Mouse (Mus musculus): ENCODE measurements around the gene Sigmar1. TPM values are rescaled to one million over a fixed set of nuclear protein-coding genes. Genes with fewer than 3 reads are reported as not detected.

Gene Sigmar1
- total and polyA plus RNA-seq, 2 experiments: 69.3 to 423 TPM

DNA sequence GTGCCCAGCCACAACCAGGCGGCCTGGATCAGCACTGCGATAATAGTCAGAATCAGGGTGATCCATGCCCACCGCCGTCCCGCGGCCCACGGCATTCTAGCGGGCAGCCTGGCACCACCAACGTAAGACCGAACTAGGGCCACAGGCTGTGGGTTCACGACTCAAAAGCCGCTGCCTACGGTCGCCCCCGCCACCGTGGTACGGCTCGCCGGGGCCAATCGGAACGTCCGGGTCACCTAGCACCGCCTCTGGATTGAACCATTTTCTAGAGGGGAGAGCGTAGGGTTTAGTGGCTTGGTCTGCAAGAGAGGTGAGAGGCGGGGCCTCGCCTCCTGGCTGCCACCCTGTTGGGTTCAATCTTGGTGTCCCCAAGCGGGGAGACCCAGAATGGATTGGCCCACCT, 14.8 kb downstream of the Sigmar1 start:
- no peaks in the 10 kb centered on the region for H3K27me3 ChIP-seq (ENCODE audit: control insufficient read depth, insufficient read depth, low read length)
- H3K9ac ChIP-seq (ENCODE audit: low read depth, low read length): peak overlapping the region; percentile 89
- H3K27ac ChIP-seq (replicated peaks; ENCODE audit: insufficient read depth, low read depth, low read length): peak overlapping the region; percentile 92
- TF ChIP-seq POLR2A (IDR thresholded peaks at IDR 0.05; ENCODE audit: extremely low read depth, insufficient read depth, low read length): peak; percentile 97
- TF ChIP-seq CTCF (IDR thresholded peaks at IDR 0.05; ENCODE audit: low read depth, low read length): no peak
- H3K4me1 ChIP-seq (ENCODE audit: control insufficient read depth, insufficient read depth, low read length): peaks cover 23% of the 10 kb centered on the region
- peaks cover 6% of the 10 kb centered on the region; the same call in 1 of the 2 replicates for H3K79me2 ChIP-seq (ENCODE audit: control insufficient read depth, insufficient read depth, low read length)
- under 1% methylated on average over 27 of the region's 27 CpGs for WGBS
- peak overlapping the region; percentile 84 for H3K4me3 ChIP-seq (ENCODE audit: insufficient read depth, low read depth, low read length)
- DNase-seq (ENCODE audit: extremely low read depth, low read depth, low spot score): peak; percentile 96
- H3K36me3 ChIP-seq (ENCODE audit: control insufficient read depth, insufficient read depth, low read length): peaks cover 7% of the 10 kb centered on the region

GRCm38 (mm10) chr4:41740380-41741157, 15.4 kb downstream of the Sigmar1 start:
- peak overlapping the region; percentile 89 for H3K9ac ChIP-seq (ENCODE audit: low read depth, low read length)
- H3K4me1 ChIP-seq (ENCODE audit: control insufficient read depth, insufficient read depth, low read length): peaks cover 23% of the 10 kb centered on the region
- TF ChIP-seq POLR2A (IDR thresholded peaks at IDR 0.05; ENCODE audit: extremely low read depth, insufficient read depth, low read length) (no peak), CTCF (IDR thresholded peaks at IDR 0.05; ENCODE audit: low read depth, low read length) (0 out of 2 replicates have a peak, but pooled peaks have one; percentile 4)
- under 1% methylated on average over 48 of the region's 48 CpGs for WGBS
- H3K36me3 ChIP-seq (ENCODE audit: control insufficient read depth, insufficient read depth, low read length): peaks cover 7% of the 10 kb centered on the region
- peaks cover 6% of the 10 kb centered on the region; the same call in 1 of the 2 replicates for H3K79me2 ChIP-seq (ENCODE audit: control insufficient read depth, insufficient read depth, low read length)
- H3K4me3 ChIP-seq (ENCODE audit: insufficient read depth, low read depth, low read length): peak overlapping the region; percentile 84
- H3K27me3 ChIP-seq (ENCODE audit: control insufficient read depth, insufficient read depth, low read length): no peaks in the 10 kb centered on the region
- DNase-seq (ENCODE audit: extremely low read depth, low read depth, low spot score): peak; percentile 63
- peak overlapping the region; percentile 92 for H3K27ac ChIP-seq (replicated peaks; ENCODE audit: insufficient read depth, low read depth, low read length)

GRCm38 (mm10) chr4:41739260-41739659, 16.7 kb downstream of the Sigmar1 start:
- 93% methylated on average over 13 of the region's 13 CpGs for WGBS
- Histone ChIP-seq H3K79me2 (ENCODE audit: control insufficient read depth, insufficient read depth, low read length) (peaks cover 6% of the 10 kb centered on the region; the same call in 1 of the 2 replicates), H3K27ac (replicated peaks; ENCODE audit: insufficient read depth, low read depth, low read length) (no peak overlapping the region), H3K4me3 (ENCODE audit: insufficient read depth, low read depth, low read length) (no peak overlapping the region), H3K4me1 (ENCODE audit: control insufficient read depth, insufficient read depth, low read length) (peaks cover 18% of the 10 kb centered on the region), H3K9ac (ENCODE audit: low read depth, low read length) (no peak overlapping the region), H3K36me3 (ENCODE audit: control insufficient read depth, insufficient read depth, low read length) (peaks cover 7% of the 10 kb centered on the region), H3K27me3 (ENCODE audit: control insufficient read depth, insufficient read depth, low read length) (no peaks in the 10 kb centered on the region)
- no peak for TF ChIP-seq POLR2A (IDR thresholded peaks at IDR 0.05; ENCODE audit: extremely low read depth, insufficient read depth, low read length)
- TF ChIP-seq CTCF (IDR thresholded peaks at IDR 0.05; ENCODE audit: low read depth, low read length): no peak
- DNase-seq (ENCODE audit: extremely low read depth, low read depth, low spot score): no peak

DNA sequence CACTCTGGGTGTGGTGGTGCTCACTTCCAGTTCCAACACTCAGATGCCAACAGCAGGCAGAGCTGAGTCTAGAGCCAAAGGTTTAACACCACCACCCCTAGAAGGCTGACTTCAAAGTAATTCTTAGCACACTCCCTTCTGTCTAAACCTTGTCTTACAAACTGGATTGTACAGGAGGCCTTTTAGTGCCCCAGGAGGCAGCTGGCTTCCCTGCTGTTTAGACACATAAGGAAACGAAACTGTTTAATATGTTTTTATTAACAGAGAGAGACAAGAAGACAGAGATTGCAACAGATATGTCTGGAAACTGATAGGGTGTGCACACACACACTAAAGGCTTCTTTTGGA, 17.7 kb downstream of the Sigmar1 start:
- Histone ChIP-seq H3K27me3 (ENCODE audit: control insufficient read depth, insufficient read depth, low read length) (0 out of 2 replicates have a peak, but pooled peaks cover 1% of the 10 kb centered on the region), H3K79me2 (ENCODE audit: control insufficient read depth, insufficient read depth, low read length) (peaks cover 6% of the 10 kb centered on the region; the same call in 1 of the 2 replicates), H3K27ac (replicated peaks; ENCODE audit: insufficient read depth, low read depth, low read length) (no peak overlapping the region), H3K36me3 (ENCODE audit: control insufficient read depth, insufficient read depth, low read length) (peaks cover 7% of the 10 kb centered on the region), H3K9ac (ENCODE audit: low read depth, low read length) (no peak overlapping the region), H3K4me1 (ENCODE audit: control insufficient read depth, insufficient read depth, low read length) (peaks cover 15% of the 10 kb centered on the region; the same call in 1 of the 2 replicates), H3K4me3 (ENCODE audit: insufficient read depth, low read depth, low read length) (no peak overlapping the region)
- DNase-seq (ENCODE audit: extremely low read depth, low read depth, low spot score): no peak
- WGBS: 24% methylated on average over 1 of the region's 1 CpGs
- TF ChIP-seq POLR2A (IDR thresholded peaks at IDR 0.05; ENCODE audit: extremely low read depth, insufficient read depth, low read length): no peak
- TF ChIP-seq CTCF (IDR thresholded peaks at IDR 0.05; ENCODE audit: low read depth, low read length): no peak

GRCm38 (mm10) chr4:41737602-41738255, 18.2 kb downstream of the Sigmar1 start:
- peaks cover 6% of the 10 kb centered on the region; the same call in 1 of the 2 replicates for H3K79me2 ChIP-seq (ENCODE audit: control insufficient read depth, insufficient read depth, low read length)
- no peak overlapping the region for H3K9ac ChIP-seq (ENCODE audit: low read depth, low read length)
- H3K36me3 ChIP-seq (ENCODE audit: control insufficient read depth, insufficient read depth, low read length): peaks cover 7% of the 10 kb centered on the region
- DNase-seq (ENCODE audit: extremely low read depth, low read depth, low spot score): peak; percentile 75
- H3K27ac ChIP-seq (replicated peaks; ENCODE audit: insufficient read depth, low read depth, low read length): no peak overlapping the region
- H3K4me1 ChIP-seq (ENCODE audit: control insufficient read depth, insufficient read depth, low read length): peaks cover 15% of the 10 kb centered on the region; the same call in 1 of the 2 replicates
- 0 out of 2 replicates have a peak, but pooled peaks cover 3% of the 10 kb centered on the region for H3K27me3 ChIP-seq (ENCODE audit: control insufficient read depth, insufficient read depth, low read length)
- whole genome bisulfite sequencing: 25% methylated on average over 8 of the region's 8 CpGs
- peak; percentile 88 for TF ChIP-seq CTCF (IDR thresholded peaks at IDR 0.05; ENCODE audit: low read depth, low read length)
- TF ChIP-seq POLR2A (IDR thresholded peaks at IDR 0.05; ENCODE audit: extremely low read depth, insufficient read depth, low read length): no peak
- H3K4me3 ChIP-seq (ENCODE audit: insufficient read depth, low read depth, low read length): no peak overlapping the region
